Mouse (Mus musculus) lung, adult 2 months (tissue): ENCODE measurements at regions not wholly inside any gene's neighbourhood (a gene's known extent, or its start where the extent isn't known, plus 50 kb on each side); places are given as distances from the start of the nearest gene placed in this dataset.

Source experiments
- DNase-seq: peaks from one replicate; pipeline ENCODE4 v3.0.0; 2022
- H3K4me1 ChIP-seq: fragments of 200-500 bp; 2 replicates; pipeline ENCODE4 v1.6.1; 2011; ENCODE audit warnings: low read length; ENCODE audit not compliant: control insufficient read depth, insufficient read depth
- H3K4me3 ChIP-seq: fragments of 200-500 bp; replicated peaks from 2 replicates; pipeline ENCODE3; 2011; ENCODE audit warnings: low read depth, mild to moderate bottlenecking, control low read depth, low read length; ENCODE audit errors: extremely low read depth
- CTCF ChIP-seq: fragments of 200-500 bp; IDR thresholded peaks from 2 replicates; pipeline ENCODE4 v1.5.1; 2011; ENCODE audit warnings: mild to moderate bottlenecking, low read length, control low read depth; ENCODE audit not compliant: insufficient read depth
- POLR2A ChIP-seq: fragments of 200-500 bp; IDR thresholded peaks from 2 replicates; pipeline ENCODE4 v1.6.1; 2011; ENCODE audit warnings: low read depth, mild to moderate bottlenecking, control low read depth, low read length, borderline replicate concordance; ENCODE audit errors: extremely low read depth
- WGBS: fragments of 180-500 bp; shearing (Covaris S2); methylation state at CpG from one replicate; pipeline ENCODE4 v1.1.7; 2018; 5-methylcytosine and 5-hydroxymethylcytosine counted together

DNA sequence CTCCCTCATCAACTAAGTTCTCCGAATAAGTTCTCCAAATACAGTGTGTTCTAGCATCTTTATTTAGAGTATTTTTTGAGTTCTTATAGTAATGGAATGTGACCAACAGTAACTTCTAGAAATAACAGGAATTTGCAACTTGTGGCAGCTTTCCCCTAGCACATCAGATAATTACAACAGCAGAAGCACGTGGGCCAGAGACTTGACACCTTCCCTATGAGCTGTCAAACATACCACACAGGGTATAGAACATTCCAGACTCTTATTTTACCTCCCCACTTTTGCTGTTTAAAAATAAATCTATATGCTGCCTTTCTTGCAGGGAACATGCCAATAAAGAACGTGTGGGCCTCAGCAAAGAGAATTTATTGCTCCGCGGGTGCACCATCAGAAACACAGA is 77.4 kb upstream of the Commd8 start:
- TF ChIP-seq CTCF (no peak), POLR2A (no peak)
- DNase-seq, result no peak
- WGBS, result 82% methylated on average over 5 of the region's 5 CpGs

DNA sequence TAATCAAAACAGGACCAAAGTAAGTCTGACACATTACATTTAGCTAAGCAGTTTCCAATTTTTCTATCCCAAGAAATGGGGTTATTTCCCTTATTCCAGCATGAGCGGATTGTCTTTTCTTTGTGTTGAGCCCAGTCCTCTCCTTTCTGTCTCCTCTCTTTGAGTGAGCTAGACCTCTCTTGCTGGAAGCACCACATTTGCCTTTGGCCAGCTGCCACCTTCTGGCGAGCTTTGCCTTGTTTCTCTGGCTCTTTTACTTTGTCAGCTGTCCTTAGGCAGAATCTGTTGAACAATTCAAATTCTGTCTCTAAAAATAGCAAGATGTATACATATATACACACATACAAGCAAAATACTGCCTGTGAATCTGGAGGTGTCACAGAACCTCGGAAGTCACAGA is 76.1 kb upstream of the Commd8 start:
- WGBS, result 54% methylated on average over 3 of the region's 3 CpGs
- Histone ChIP-seq H3K4me3 (no peak overlapping the region), H3K4me1 (no peaks in the 10 kb centered on the region; the same call in 1 of the 2 replicates)
- peak; percentile 34 for DNase-seq
- TF ChIP-seq CTCF (peak; percentile 30; the same call in 1 of the 2 replicates), POLR2A (no peak)

More for the DNA sequence above, 77.4 kb upstream of the Commd8 start:
- Histone ChIP-seq H3K4me1 (no peaks in the 10 kb centered on the region; the same call in 1 of the 2 replicates), H3K4me3 (no peak overlapping the region)

DNA sequence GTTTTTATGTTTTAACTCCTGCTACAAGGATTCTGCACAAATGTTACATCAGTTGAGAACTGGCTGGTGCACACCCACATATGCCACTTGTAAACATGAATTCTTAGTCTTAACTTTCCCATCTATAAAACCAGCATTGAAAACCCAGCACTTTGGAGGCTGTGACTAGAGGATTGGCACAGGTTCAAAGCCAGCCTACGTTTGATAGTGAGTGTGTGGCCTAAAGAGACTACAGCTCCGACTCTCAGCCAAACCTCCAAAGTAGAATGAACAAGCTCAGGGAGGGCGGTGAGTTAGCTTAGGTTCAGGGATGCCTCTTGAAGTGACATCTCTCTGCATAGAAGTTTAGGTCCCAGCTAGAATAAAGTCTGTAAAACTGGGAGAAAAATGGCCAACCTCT is 75.0 kb upstream of the Commd8 start:
- 39% methylated on average over 3 of the region's 3 CpGs for WGBS
- no peak for TF ChIP-seq POLR2A
- TF ChIP-seq CTCF, result no peak
- no peak for DNase-seq
- H3K4me3 ChIP-seq, result no peak overlapping the region
- H3K4me1 ChIP-seq, result no peaks in the 10 kb centered on the region; the same call in 1 of the 2 replicates

DNA sequence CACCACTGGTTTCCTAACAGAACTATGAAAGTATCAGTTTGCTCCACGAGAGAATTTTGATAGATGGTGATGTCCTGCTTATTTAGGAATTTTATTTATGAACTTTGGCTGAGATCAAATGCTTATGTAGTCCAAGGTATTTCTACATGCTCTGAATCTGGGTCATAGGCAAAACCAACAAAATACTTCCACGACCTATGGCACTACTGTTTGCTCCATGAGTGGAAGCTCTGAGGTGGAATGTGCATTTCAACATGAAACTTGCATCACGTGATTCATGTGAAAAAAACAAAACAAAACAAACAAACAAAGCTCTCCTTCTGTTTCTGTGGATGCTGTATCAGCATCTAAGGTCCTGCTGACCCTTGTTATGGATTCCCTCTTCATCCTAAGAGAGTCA is 73.5 kb upstream of the Commd8 start:
- 69% methylated on average over 3 of the region's 3 CpGs for WGBS
- H3K4me3 ChIP-seq, result no peak overlapping the region

DNA sequence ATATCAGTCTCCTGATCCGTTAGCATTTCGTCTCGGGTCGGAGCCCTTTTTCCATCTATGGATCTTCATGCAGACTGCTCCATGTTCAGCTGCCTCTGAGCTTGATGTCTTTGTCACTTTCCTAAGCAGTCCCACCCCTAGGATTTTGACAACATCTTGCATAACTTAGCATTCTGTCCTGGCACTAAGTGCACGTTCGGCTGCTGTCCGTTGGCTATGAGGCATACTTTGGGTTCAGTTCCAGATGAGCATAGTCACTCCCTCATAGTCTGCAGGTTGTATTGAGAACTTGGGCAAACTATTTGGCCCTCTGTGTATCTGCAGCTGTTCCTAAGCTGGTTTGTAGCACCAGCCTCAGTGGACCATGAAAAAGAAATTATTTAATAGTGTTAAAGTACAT is 72.3 kb upstream of the Commd8 start:
- Histone ChIP-seq H3K4me3 (no peak overlapping the region), H3K4me1 (no peaks in the 10 kb centered on the region; the same call in 1 of the 2 replicates)
- 78% methylated on average over 7 of the region's 7 CpGs for WGBS
- no peak for DNase-seq
- TF ChIP-seq POLR2A (no peak), CTCF (no peak)

More for the DNA sequence above, 73.5 kb upstream of the Commd8 start:
- no peak for DNase-seq
- no peaks in the 10 kb centered on the region; the same call in 1 of the 2 replicates for H3K4me1 ChIP-seq
- TF ChIP-seq POLR2A, result no peak
- TF ChIP-seq CTCF, result no peak

DNA sequence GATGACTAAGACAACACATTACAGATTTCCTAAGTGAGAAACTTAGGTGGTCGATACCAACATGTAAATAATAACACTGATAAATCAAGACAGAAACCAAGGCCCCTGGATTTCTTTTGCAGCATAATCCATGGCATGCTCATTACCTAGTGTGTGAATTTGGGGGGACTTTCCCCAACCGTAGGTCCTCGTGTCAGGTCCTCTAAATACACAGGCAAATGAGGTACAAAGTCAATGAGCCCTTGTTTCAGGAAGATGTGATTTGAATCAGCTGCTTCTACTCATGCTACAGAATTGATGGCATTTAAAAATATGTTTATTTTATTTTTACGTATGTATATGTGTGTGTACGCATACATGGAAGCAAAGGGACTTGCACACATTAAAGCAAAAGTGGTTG is 59.0 kb upstream of the Commd8 start:
- no peak overlapping the region for H3K4me3 ChIP-seq
- DNase-seq, result no peak
- H3K4me1 ChIP-seq, result peaks cover 6% of the 10 kb centered on the region
- TF ChIP-seq POLR2A (no peak), CTCF (no peak)
- 87% methylated on average over 5 of the region's 5 CpGs for WGBS

DNA sequence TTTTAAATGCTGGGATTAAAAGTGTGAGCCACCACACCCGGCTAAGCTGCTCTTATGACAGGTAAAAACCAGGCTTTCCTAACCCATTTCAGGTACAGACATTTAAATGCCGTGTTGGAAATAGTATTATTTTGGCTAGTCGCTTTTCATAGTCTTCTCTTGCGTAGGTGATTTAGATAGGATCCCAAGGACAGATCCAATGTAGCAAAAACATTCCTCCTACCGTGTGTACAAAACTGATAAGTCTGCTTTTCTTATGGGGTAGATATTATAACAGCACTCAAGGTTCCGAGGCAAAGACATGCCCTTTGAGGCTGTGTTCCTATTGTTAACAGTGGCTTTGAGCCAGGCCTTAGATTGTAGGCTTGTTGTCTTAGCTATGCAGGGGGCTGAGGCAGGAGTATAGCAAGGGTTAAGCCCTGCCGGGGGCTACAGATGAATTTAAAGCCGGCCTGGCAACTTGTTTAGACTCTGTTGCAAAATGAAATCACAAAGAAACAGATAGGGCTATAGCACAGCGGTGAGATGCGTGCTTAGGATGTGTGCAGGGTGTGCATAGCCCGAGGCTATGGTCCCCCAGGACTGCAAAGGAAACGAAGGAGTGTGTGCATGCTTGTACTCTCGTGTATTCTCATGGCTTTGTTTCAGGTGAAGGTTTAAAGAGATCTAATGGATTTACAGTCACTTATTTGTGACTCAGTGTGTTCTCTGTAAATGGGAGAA is 57.7 kb upstream of the Commd8 start:
- WGBS, result 66% methylated on average over 13 of the region's 13 CpGs
- peaks cover 6% of the 10 kb centered on the region for H3K4me1 ChIP-seq
- DNase-seq, result no peak
- no peak overlapping the region for H3K4me3 ChIP-seq
- TF ChIP-seq POLR2A (no peak), CTCF (no peak)

DNA sequence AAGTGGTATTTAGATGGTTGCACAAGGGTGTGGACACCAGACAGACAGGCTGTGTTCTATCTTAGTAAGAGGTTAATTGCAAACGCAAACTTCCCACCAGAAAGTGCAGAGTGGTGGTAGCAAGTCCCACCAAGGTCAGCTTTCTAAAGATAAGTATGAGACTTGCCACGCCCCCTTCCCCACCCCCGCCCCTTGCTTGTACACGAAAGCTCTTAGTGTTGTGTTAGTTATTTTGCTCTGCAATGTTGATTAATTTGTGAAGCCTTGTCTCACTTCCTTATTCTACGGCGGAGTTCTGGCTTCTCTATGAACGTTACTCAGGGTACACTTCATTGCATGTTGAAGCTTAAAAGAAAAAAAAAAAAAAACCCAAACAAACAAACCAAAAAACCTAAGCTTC is 57.1 kb upstream of the Commd8 start:
- DNase-seq, result no peak

DNA sequence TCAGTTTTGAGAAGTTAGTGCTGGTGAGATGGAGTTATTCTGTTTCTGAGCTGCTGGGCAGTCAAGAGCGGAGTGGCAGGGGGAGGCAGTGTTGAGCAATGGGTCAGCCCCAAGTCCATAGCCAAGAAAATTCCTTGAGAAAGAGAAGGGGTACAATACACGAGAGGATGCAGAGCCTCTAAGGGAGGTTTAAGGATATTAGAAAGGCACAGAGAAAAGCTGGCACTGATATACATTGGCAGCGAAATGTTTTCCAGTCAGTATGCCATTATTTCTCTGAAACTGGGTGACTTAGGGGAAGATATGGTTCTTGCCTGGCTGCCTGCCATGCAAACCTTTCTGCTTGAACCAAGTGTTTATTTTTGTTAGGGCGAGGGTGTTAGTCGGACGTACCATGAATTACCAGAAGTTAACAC is 56.6 kb upstream of the Commd8 start:
- Histone ChIP-seq H3K4me1 (peaks cover 10% of the 10 kb centered on the region), H3K4me3 (no peak overlapping the region)
- 10% methylated on average over 6 of the region's 6 CpGs for WGBS
- peak; percentile 46 for DNase-seq
- TF ChIP-seq POLR2A, result no peak
- no peak for TF ChIP-seq CTCF

More for the DNA sequence above, 57.1 kb upstream of the Commd8 start:
- Histone ChIP-seq H3K4me3 (no peak overlapping the region), H3K4me1 (peaks cover 8% of the 10 kb centered on the region)
- 6% methylated on average over 7 of the region's 7 CpGs for whole genome bisulfite sequencing
- no peak for TF ChIP-seq POLR2A
- TF ChIP-seq CTCF, result no peak

DNA sequence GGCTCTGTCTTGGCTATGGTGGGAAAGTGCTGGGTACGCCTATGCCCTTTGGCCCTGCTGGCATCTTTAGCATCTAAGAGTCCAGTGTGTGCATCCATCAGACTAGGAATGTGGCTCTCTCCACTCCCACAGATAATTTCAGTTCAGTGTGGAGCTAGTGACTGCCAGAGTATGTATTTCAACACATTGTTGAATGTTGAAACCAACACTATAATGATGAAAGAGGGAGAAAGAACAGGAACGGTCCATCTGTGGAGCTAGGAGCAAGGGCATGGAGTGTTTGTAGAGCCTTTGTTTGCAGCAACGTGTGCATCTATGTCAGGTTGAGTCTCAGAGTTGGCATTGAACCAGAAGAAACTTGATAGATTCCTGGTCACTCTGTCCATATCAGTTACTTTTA is 54.9 kb upstream of the Commd8 start:
- no peak for TF ChIP-seq POLR2A
- TF ChIP-seq CTCF, result no peak
- H3K4me3 ChIP-seq, result no peak overlapping the region
- WGBS, result 45% methylated on average over 3 of the region's 3 CpGs
- H3K4me1 ChIP-seq, result peaks cover 11% of the 10 kb centered on the region
- no peak for DNase-seq
